Mouse (Mus musculus): ENCODE measurements around the gene Arl2. TPM values are rescaled to one million over a fixed set of nuclear protein-coding genes. Genes with fewer than 3 reads are reported as not detected.

The Arl2 gene
- polyA plus RNA-seq, 1 experiment from 2014 or later = 100 TPM

GRCm38 (mm10) chr19:6097847-6098246, 43.5 kb downstream of the Arl2 start:
- Histone ChIP-seq H3K27ac (no peak overlapping the region), H3K9ac (no peak overlapping the region), H3K4me2 (replicated peaks) (no peak overlapping the region), H3K9me3 (no peaks in the 10 kb centered on the region), H3K4me1 (no peaks in the 10 kb centered on the region), H3K36me3 (peaks cover 23% of the 10 kb centered on the region; the same call in 1 of the 2 replicates), H3K27me3 (replicated peaks) (no peaks in the 10 kb centered on the region), H3K4me3 (no peak overlapping the region)
- 95% methylated on average over 3 of the region's 3 CpGs for WGBS
- no peak for ATAC-seq (ENCODE audit: low FRiP score, low read depth)

DNA sequence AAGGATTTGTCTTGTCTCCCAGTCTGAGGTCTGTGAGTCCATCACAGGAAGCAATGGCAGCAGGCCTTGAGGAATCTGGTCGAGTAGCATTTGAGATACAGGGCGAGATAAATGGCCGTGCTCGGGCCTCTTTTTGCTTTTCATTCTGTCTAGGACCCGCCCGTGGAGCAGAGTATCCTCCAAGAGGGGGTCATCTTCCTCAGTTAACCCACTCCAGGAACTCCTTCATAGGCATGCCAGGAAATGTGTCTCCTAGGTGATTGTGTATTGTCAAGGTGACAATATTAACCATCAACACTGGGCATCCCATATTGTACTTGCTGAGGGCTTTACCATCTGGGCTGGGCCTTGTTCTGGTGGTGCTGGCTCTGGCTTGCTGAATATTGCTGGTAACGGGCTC, 47.2 kb downstream of the Arl2 start, which contains the start of gene AC131692.1:
Gene AC131692.1, plus strand, starts transcription at position 301 of the 400 bp plus-strand sequence.
- Histone ChIP-seq H3K9ac (no peak within 1 kb of the TSS), H3K4me2 (replicated peaks) (no peak within 1 kb of the TSS), H3K27ac (no peak within 1 kb of the TSS), H3K36me3 (peaks cover 47% of the 10 kb centered on the region), H3K4me3 (no peak within 1 kb of the TSS), H3K4me1 (no peaks in the 10 kb centered on the region), H3K27me3 (replicated peaks) (no peaks in the 10 kb centered on the region), H3K9me3 (no peaks in the 10 kb centered on the region)
- 92% methylated on average over 7 of the region's 7 CpGs for WGBS
- no peak for ATAC-seq (ENCODE audit: low FRiP score, low read depth)

- ATAC-seq (ENCODE audit: low FRiP score, low read depth) = no peak
- Histone ChIP-seq H3K27ac (no peak overlapping the region), H3K4me3 (no peak overlapping the region), H3K4me1 (peaks cover 17% of the 10 kb centered on the region), H3K9me3 (no peaks in the 10 kb centered on the region), H3K9ac (no peak overlapping the region), H3K36me3 (peaks cover 42% of the 10 kb centered on the region), H3K27me3 (replicated peaks) (no peaks in the 10 kb centered on the region), H3K4me2 (replicated peaks) (no peak overlapping the region)
- WGBS = 93% methylated on average over 13 of the region's 13 CpGs
Observed at GRCm38 (mm10) chr19:6088841-6089240, 52.5 kb downstream of the Arl2 start.

DNA sequence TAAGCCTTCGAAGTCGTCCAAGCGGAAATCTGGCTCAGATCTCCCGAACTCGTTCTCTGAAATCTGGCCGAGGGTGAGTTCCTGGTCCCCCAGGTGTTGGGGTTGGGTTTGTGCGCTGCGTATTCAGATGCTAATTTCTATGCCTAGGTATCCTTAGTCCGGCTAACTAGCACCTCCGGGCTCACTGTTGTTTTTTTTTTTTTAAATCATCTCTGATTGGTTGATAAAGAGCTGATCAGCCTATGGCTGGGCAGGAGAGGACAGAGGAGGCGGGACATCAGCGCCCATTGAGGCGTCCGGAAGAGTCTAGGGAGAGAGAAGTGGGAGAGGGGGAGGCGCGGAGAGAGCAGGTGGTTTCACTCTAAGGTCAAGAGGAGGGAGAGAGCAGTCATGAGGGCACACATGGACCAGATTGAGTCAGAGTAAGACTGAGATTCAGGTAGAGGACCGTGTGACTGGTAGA, 55.9 kb downstream of the Arl2 start:
- no peaks in the 10 kb centered on the region for H3K27me3 ChIP-seq (replicated peaks)
- peaks cover 41% of the 10 kb centered on the region for H3K36me3 ChIP-seq
- no peak overlapping the region for H3K27ac ChIP-seq
- peak overlapping the region; percentile 84 for H3K4me2 ChIP-seq (replicated peaks)
- H3K9ac ChIP-seq = peak overlapping the region; percentile 44; the same call in 1 of the 2 replicates
- under 1% methylated on average over 17 of the region's 17 CpGs for WGBS
- H3K9me3 ChIP-seq = no peaks in the 10 kb centered on the region
- ATAC-seq (ENCODE audit: low FRiP score, low read depth) = peak; percentile 86
- H3K4me1 ChIP-seq = peaks cover 22% of the 10 kb centered on the region
- peak overlapping the region; percentile 71 for H3K4me3 ChIP-seq

GRCm38 (mm10) chr19:6084478-6085248, 56.7 kb downstream of the Arl2 start, which contains the start of the genes Zfpl1 and Cdca5:
Zfpl1 (minus strand) TSS chr19:6084956.
Cdca5 (plus strand) TSS chr19:6084983.
- H3K36me3 ChIP-seq = peaks cover 41% of the 10 kb centered on the region
- no peaks in the 10 kb centered on the region for H3K27me3 ChIP-seq (replicated peaks)
- H3K4me2 ChIP-seq (replicated peaks) = peak within 1 kb of the TSS; percentile 84
- peak within 1 kb of the TSS; percentile 71 for H3K4me3 ChIP-seq
- ATAC-seq (ENCODE audit: low FRiP score, low read depth) = peak; percentile 86
- no peaks in the 10 kb centered on the region for H3K9me3 ChIP-seq
- H3K4me1 ChIP-seq = peaks cover 22% of the 10 kb centered on the region
- WGBS = under 1% methylated on average over 58 of the region's 58 CpGs
- peak within 1 kb of the TSS; percentile 73 for H3K9ac ChIP-seq
- no peak within 1 kb of the TSS for H3K27ac ChIP-seq

Other genes with a start within 250 kb of the Arl2 start
- gene Tigd3, start 247.4 kb downstream of the Arl2 start, polyA plus RNA-seq (2016; fragmentation: Nextera tagmentation; extraction: Ambion mirVana) = 10.5 and 11.8 TPM in 2 replicates
- gene Dpf2, start 228.5 kb downstream of the Arl2 start, polyA plus RNA-seq (2016; fragmentation: Nextera tagmentation; extraction: Ambion mirVana) = 156 and 174 TPM in 2 replicates
- 4.7 and 5.7 TPM in 2 replicates for gene Cdc42ep2, start 216.7 kb downstream of the Arl2 start, polyA plus RNA-seq (2016; fragmentation: Nextera tagmentation; extraction: Ambion mirVana)
- 44.4 and 46.6 TPM in 2 replicates for gene Pola2, start 177.3 kb downstream of the Arl2 start, polyA plus RNA-seq (2016; fragmentation: Nextera tagmentation; extraction: Ambion mirVana)
- not detected in 2 replicates for gene Slc22a20, start 155.4 kb downstream of the Arl2 start, polyA plus RNA-seq (2016; fragmentation: Nextera tagmentation; extraction: Ambion mirVana)
- gene Capn1, start 125.7 kb downstream of the Arl2 start, polyA plus RNA-seq (2016; fragmentation: Nextera tagmentation; extraction: Ambion mirVana) = 5.6 and 6.4 TPM in 2 replicates
- gene Syvn1, start 95.0 kb downstream of the Arl2 start, polyA plus RNA-seq (2016; fragmentation: Nextera tagmentation; extraction: Ambion mirVana) = 33.2 and 35.2 TPM in 2 replicates
- gene Mrpl49, start 83.8 kb downstream of the Arl2 start, polyA plus RNA-seq (2016; fragmentation: Nextera tagmentation; extraction: Ambion mirVana) = 66.0 and 68.6 TPM in 2 replicates
- 635 and 643 TPM in 2 replicates for gene Fau, start 83.7 kb downstream of the Arl2 start, polyA plus RNA-seq (2016; fragmentation: Nextera tagmentation; extraction: Ambion mirVana)
- 34.3 and 38.2 TPM in 2 replicates for gene Znhit2, start 80.4 kb downstream of the Arl2 start, polyA plus RNA-seq (2016; fragmentation: Nextera tagmentation; extraction: Ambion mirVana)
- 44.3 and 45.9 TPM in 2 replicates for gene Tm7sf2, start 73.2 kb downstream of the Arl2 start, polyA plus RNA-seq (2016; fragmentation: Nextera tagmentation; extraction: Ambion mirVana)
- gene Vps51, start 64.3 kb downstream of the Arl2 start, polyA plus RNA-seq (2016; fragmentation: Nextera tagmentation; extraction: Ambion mirVana) = 79.4 and 80.6 TPM in 2 replicates
- not detected in 2 replicates for gene Tmem262, start 61.5 kb downstream of the Arl2 start, polyA plus RNA-seq (2016; fragmentation: Nextera tagmentation; extraction: Ambion mirVana)
- 2.6 and 3.2 TPM in 2 replicates for gene Gm28374, start 59.3 kb downstream of the Arl2 start, polyA plus RNA-seq (2016; fragmentation: Nextera tagmentation; extraction: Ambion mirVana)
- 72.4 and 75.0 TPM in 2 replicates for gene Zfpl1, start 56.6 kb downstream of the Arl2 start, polyA plus RNA-seq (2016; fragmentation: Nextera tagmentation; extraction: Ambion mirVana)
- 27.1 and 28.4 TPM in 2 replicates for gene Cdca5, start 56.6 kb downstream of the Arl2 start, polyA plus RNA-seq (2016; fragmentation: Nextera tagmentation; extraction: Ambion mirVana)
- 0.33 TPM in 1 of 2 replicates, not detected in the other for gene AC131692.1, start 47.1 kb downstream of the Arl2 start, polyA plus RNA-seq (2016; fragmentation: Nextera tagmentation; extraction: Ambion mirVana)
- 0.63 and 0.82 TPM in 2 replicates for gene Naaladl1, start 35.8 kb downstream of the Arl2 start, polyA plus RNA-seq (2016; fragmentation: Nextera tagmentation; extraction: Ambion mirVana)
- 53.5 and 59.0 TPM in 2 replicates for gene Sac3d1, start 22.9 kb downstream of the Arl2 start, polyA plus RNA-seq (2016; fragmentation: Nextera tagmentation; extraction: Ambion mirVana)
- 40.3 and 42.3 TPM in 2 replicates for gene Snx15, start 13.2 kb downstream of the Arl2 start, polyA plus RNA-seq (2016; fragmentation: Nextera tagmentation; extraction: Ambion mirVana)
- not detected in 2 replicates for gene Batf2, start 565 bp downstream of the Arl2 start, polyA plus RNA-seq (2016; fragmentation: Nextera tagmentation; extraction: Ambion mirVana)
- gene Majin, start 42.8 kb upstream of the Arl2 start, polyA plus RNA-seq (2016; fragmentation: Nextera tagmentation; extraction: Ambion mirVana) = not detected in 2 replicates
- gene Gpha2, start 84.8 kb upstream of the Arl2 start, polyA plus RNA-seq (2016; fragmentation: Nextera tagmentation; extraction: Ambion mirVana) = not detected in 2 replicates
- gene Ppp2r5b, start 94.3 kb upstream of the Arl2 start, polyA plus RNA-seq (2016; fragmentation: Nextera tagmentation; extraction: Ambion mirVana) = 77.8 and 82.8 TPM in 2 replicates
- gene Atg2a, start 100.1 kb upstream of the Arl2 start, polyA plus RNA-seq (2016; fragmentation: Nextera tagmentation; extraction: Ambion mirVana) = 13.8 and 14.7 TPM in 2 replicates
- gene Ehd1, start 135.2 kb upstream of the Arl2 start, polyA plus RNA-seq (2016; fragmentation: Nextera tagmentation; extraction: Ambion mirVana) = 87.2 and 96.4 TPM in 2 replicates
- 0.27 and 0.60 TPM in 2 replicates for gene Cdc42bpg, start 164.9 kb upstream of the Arl2 start, polyA plus RNA-seq (2016; fragmentation: Nextera tagmentation; extraction: Ambion mirVana)
- gene Men1, start 193.4 kb upstream of the Arl2 start, polyA plus RNA-seq (2016; fragmentation: Nextera tagmentation; extraction: Ambion mirVana) = 93.3 and 93.5 TPM in 2 replicates
- 16.0 and 18.4 TPM in 2 replicates for gene Map4k2, start 199.6 kb upstream of the Arl2 start, polyA plus RNA-seq (2016; fragmentation: Nextera tagmentation; extraction: Ambion mirVana)
- 171 TPM in 2 replicates for gene Sf1, start 222.1 kb upstream of the Arl2 start, polyA plus RNA-seq (2016; fragmentation: Nextera tagmentation; extraction: Ambion mirVana)
- 4.7 and 5.5 TPM in 2 replicates for gene Pygm, start 242.9 kb upstream of the Arl2 start, polyA plus RNA-seq (2016; fragmentation: Nextera tagmentation; extraction: Ambion mirVana)